Mouse (Mus musculus) gastrocnemius, postnatal 36 days (tissue): ENCODE results near the gene 4932414N04Rik. TPM values are rescaled to one million over a fixed set of nuclear protein-coding genes. Genes with fewer than 3 reads are reported as not detected.
"Not testable (repeated sequence)": the region's sequence is repeated elsewhere in the genome, so short reads cannot be mapped to it uniquely, and the experiment has no call there.

ENCODE experiments used
- DNase-seq, 2 experiments: peaks; one replicate each; pipeline ENCODE4 v3.0.0; 2022
- intact Hi-C: fragments of 180-260 bp; cut with DNase I; formaldehyde crosslinking; loops from one replicate; pipeline ENCODE4 v1.15.1; 2025
- long read RNA-seq, 2 experiments: library from polyadenylated mRNA; stranded (forward); transcript quantifications; one replicate each; pipeline ENCODE4 v2.0.0; 2021
- total RNA-seq, 2 experiments: library from RNA; stranded (reverse); gene quantifications; 2 replicates each; pipeline ENCODE4 v1.2.3; 2021

Gene 4932414N04Rik
- total RNA-seq, result not detected
- long read RNA-seq, experiment 1, result 0 reads
- long read RNA-seq, experiment 2, result 0 reads

DNA sequence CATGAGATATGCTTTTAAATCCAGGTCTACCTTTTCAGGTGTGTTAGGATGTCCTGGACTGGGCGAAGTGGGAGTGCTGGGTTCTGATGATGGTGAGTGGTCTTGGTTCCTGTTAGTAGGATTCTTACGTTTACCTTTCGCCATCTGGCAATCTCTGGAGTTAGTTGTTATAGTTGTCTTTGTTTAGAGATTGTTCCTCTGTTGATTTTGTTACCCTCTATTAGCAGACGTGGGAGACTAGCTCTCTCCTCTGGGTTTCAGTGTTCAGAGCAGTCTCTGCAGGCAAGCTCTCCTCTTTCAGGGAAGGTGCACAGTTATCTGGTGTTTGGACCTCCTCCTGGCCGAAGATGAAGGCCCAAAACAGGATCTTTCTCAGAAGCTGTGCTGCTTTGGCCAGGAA is at the start of gene 4932414N04Rik:
Gene 4932414N04Rik, plus strand, starts transcription at position 301 of the 400 bp plus-strand sequence.
- intact Hi-C loops, DNase-seq: not testable (repeated sequence)

DNA sequence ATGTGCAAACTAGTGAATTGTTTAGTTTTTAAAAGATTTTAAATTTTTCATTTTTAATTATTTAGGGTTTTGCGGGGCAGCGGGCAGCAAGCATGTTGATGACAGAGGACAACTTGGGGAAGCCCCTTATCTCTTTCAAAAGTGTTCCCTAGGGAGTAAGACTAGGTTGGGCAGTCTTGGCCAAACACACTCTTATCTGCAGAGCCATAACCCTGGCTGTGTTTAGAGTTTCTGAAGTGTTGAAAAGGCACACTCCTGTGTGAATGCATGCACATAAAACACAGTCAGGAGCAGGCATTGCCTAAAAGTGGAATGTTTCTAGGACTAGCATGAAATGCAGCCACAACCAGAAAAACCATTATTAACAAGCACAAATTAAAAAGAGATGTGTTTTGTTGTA is 75.9 kb downstream of the 4932414N04Rik start:
- intact Hi-C loops, result no loop called here
- DNase-seq, result no peak

DNA sequence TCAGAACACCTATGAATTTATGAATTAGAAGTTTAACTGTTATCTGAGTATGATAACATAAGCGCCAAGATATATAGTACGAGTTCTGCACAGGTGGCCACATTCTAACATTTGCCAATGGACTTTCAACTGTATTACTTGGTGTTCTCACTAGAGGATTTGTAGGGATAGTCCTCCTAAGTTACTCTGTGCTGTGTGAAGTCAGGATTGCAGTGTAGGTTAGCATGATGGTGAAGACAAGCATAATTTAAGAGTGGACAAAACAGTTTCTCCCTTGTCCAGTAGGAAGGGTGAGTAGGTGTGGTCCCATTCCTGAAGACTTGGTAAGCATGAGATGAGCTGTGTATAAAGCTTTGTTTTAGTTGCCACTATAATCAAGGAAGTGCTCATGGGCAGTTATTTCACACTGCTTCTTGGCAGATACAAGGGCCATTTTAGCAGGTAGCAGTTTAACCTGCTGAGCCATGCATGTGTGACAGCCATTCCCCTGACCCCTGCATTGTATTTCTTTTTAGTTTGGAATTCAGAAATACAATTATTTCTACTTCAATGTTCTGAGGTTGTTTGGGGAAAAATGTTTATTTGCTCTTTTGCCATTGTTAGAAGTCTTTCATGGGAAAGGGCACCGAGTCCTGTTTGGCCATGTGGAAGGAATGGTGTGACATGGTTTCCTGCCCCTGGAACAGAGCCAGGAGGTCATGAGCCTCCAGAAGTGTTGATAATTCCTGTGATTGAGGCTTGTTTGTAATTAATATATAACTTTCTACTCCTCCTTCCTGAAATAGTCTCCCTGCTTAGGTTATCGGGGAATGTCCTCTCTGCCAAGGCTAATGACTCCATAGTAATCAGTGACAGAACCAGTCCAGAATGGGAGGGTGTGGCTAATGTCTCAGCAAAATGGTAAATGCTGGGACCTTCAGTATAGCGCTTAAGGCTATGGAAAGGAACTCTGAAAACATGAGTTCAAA is 83.8 kb downstream of the 4932414N04Rik start:
- DNase-seq, result no peak
- intact Hi-C loops, result no loop called here

DNA sequence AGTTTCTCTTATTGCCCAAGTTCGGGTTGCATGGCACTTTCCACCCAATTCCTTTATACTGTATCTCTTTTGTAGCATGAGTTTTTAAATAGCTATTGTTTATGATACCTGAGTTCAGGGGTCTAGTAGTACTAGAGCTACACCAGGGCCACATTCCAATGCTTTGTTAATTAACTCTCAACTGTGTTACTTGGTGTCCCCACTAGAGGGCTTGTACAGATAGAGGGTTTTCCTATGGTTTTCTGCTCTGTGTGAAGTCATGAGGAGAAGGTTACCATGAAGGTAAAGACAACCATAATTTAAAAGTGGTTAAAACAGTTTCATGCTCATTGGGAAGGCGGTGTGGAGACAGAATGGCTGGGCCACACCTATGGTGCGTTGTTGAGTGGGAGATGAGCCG is 88.3 kb downstream of the 4932414N04Rik start:
- intact Hi-C loops, result no loop called here

DNA sequence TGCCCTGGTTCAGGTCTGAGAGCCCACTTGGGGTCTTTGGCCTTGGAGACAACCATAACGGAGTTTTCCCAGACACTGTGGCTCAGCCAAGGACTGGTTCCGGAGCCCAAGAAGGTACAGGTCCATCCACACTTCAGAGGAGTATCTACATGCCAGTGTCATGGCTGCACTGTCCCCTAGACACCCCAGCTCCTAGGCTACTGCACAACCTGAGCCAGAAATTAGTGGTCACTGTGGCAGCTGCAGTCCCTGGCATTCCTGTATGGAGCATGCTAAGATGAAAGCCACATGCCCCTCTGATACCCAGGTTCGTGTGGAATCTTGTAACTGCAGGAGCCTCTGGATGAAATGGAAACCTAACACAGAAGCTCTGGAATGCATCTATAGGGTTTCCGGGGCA is 99.9 kb downstream of the 4932414N04Rik start:
- DNase-seq, result no peak
- intact Hi-C loops, result loop anchor here (5.0 to 10.0 kb wide), 2 partner anchors 194 to 391 kb away; no protein-coding TSS in a partner anchor

More for the DNA sequence above, 88.3 kb downstream of the 4932414N04Rik start:
- no peak for DNase-seq

DNA sequence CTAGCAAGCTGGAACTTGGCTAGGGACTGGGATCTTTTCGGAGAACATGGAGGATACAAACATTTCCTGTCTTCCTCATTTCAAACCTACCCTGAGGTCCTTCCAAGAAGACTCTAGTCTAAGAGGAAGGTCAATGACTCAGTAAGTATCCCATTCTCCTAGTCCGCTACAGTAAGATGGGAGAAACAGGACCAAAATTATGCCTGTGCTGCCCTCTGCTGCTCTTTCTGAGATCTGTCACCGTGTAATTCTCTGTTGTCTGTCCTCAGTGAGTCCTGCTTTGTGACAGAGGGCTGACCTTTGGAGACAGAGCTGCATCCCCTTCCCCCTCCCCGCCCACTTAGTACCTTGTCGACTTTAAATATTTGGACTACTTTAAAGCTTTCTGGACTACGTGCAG is 100.5 kb downstream of the 4932414N04Rik start:
- DNase-seq, result no peak
- intact Hi-C loops, result loop anchor here (5.0 to 10.0 kb wide), 2 partner anchors 194 to 392 kb away; no protein-coding TSS in a partner anchor

DNA sequence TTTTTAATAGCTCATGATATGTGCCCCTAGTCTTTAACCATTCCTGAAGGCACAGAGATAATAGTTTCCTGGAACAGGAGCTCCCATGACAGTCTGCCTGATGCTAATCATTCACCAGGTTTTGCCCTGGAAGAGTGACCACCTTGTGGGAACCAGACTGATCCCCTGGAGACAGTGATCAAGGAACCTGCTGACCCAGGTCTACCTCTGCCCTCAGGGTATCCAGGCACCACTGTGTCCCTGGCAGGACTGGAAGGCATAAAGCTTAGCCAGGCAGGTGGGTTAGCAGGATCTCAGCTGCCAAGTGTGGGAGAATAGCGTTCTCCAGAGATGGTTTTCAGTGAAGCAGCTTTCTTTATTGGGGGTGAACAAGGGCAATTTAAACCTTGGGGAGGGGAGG is 109.1 kb downstream of the 4932414N04Rik start:
- DNase-seq, result no peak
- intact Hi-C loops, result no loop called here

DNA sequence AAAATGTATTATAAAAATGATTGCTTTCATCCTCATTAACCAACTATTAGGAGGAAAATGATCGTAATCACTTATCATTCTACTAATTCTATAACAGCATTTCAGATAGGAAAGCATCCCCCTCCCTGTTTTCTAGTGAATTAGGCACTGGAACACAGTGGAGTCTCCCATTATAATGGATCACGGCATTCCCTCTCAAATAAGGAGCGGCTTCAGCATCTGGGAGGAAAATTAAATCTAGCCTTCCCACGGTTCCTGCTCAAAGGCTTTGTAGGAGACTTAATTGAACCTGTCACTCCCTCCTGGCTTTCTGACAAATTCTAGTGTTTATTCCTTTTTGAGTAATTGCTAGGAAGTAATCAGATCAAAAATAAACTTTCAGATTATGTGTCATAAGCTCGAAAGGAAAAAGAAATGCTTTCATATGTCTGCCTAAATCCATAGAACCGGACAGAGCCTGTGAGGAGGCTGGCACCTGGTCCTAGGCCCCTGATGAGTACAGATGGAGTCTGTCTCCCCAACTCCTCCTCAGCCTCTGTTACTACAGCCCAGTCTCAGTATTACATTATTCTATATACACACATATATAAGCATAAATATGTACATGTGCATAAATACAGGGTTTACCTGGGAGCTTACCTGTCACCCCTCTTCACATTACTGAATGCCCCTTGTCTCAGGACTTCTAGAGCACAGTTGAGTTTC is 111.1 kb downstream of the 4932414N04Rik start:
- no peak for DNase-seq
- intact Hi-C loops, result no loop called here

DNA sequence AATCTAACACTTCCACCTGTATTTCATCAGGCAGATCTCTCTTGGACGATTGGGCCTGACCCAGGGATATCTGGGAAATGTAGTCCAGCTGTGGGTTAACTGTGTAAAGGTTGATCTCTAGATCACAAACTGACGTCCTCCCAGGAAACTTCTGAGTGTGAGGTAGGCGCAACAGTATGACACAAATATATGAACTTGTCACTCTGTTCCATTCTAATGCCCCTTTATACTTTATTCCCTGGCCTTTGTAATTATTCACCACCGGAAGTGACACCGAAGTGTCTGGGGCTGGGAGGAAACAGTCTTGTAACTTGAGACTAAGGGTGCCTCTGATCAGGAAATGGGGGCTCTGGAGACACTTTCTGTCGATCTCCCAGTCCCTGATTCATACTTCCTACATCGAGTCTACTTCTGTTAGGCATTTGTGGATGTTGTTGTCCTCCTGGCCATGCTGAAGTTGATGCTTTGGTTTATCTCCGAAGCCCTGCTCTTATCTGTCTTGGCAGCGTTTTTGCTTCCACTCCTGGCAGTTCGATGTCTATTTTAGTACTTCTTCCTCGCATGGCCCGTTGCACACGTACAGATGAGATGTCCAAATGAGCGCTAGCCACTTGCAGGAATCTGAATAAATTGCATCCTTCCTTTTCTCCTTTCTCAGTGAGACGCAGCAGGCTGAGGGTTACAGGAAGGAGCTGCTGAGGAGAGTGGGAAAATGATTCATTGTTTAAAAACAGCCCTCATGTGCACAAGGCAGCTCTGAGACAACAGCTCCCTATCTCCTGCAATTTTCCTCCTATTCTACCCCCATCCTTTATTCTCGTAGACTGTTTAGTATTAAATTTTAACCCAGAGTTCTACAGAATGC is 126.2 kb downstream of the 4932414N04Rik start:
- DNase-seq, result no peak
- intact Hi-C loops, result loop anchor here (10.0 kb wide), 1 partner anchor 262 kb away; no protein-coding TSS in a partner anchor

DNA sequence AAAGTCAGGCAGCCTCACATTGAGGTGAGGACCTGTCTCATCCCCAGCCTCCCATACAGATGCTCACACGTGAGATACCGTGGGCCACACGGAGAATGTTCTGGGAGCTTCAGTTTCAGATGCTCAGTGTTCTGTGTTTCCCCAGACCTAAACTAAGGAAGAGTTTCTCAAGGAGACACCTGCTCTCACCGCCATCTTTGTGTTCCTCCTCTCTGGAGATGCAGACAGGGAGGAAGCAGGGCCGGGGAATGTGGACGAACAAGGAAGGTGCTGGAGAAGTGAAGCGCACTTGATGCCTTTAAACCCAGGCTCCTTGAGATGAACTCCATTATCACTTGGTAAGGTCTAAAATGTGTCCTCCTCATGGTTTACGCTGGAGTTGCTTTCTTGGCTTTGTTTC is 127.4 kb downstream of the 4932414N04Rik start:
- intact Hi-C loops, result loop anchor here (1.0 to 10.0 kb wide), 2 partner anchors 261 to 317 kb away; no protein-coding TSS in a partner anchor

DNA sequence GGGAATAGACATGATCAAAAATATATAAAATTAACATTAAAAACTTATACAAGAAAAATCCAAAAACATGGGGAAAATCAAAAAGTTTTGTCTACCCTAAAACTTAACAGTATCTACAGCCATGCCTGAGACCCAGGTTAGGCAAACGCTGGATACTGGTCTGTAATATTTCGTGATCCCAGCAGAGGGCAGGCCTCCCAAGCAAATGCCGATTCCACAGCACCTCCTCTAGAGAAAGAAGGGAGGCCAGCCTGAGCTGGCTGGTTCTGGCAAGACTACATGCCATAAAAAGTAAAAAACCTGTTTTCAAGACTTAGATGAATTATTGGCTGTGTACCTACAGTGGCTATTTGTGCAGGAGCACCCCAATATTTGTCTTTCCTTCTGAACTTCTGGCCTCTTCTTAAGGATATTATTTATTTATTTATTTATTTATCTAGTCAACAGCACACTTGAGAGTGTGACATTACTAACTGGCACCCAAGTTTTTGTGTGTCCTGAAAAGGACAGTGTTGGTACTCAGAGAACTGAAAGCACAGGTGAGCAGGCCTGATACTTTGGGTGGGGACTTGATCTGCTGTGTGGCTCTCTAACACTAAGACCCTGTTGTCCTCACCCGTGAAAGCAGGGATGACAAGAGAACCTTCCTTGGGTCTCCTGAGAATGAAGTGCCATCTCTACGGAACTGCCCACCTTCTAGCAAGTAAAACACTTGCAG is 128.6 kb downstream of the 4932414N04Rik start:
- DNase-seq, result peak; percentile 63 to 66
- intact Hi-C loops, result loop anchor here (1.0 to 10.0 kb wide), 3 partner anchors 260 to 647 kb away; no protein-coding TSS in a partner anchor

More for the DNA sequence above, 127.4 kb downstream of the 4932414N04Rik start:
- not testable (repeated sequence) for DNase-seq

DNA sequence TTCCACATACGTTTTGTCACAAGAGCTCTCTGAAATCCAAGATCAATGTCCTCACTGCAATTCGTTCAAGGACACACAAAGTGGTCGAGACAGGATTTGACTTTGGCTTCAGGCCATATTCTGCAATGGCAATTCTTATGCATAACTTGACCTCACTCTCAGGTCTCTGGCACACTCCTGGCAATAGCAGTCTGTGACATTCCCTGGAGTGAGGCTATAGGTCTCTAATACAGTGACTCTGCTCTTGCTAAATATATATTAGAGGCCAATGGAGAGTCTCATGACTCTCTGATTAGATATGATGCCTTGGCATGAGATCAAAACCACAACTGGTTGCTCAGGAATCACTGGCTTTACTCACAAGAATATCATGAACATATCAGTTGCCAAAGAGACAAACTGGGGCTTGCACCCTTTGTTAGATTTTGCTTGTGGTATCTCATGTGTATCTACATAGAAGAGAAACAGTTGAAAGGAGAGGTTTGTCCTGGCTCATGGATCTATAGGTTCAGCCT is 130.9 kb downstream of the 4932414N04Rik start:
- intact Hi-C loops, result loop anchor here (5.0 to 10.0 kb wide), 2 partner anchors 258 to 645 kb away; no protein-coding TSS in a partner anchor
- no peak for DNase-seq

DNA sequence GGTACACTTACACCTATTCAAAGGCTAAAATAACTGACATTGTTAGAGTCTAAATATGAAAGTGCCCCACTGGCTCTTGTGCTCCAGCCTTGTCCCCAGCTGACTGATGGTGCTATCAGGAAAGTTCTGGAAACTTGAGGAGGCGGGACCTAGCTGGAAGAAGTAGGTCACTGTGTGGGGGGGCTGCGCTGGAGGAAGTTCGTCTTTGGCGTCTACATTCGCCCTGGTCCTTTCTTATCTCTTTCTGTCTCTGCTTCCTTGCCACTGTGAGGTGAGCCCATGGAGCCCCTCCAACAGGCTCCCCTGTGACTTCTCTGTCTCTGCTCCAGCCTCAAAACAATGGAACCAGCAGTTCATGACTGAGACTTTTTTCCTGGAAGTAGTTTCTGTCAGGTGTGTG is 136.0 kb downstream of the 4932414N04Rik start:
- no peak for DNase-seq

DNA sequence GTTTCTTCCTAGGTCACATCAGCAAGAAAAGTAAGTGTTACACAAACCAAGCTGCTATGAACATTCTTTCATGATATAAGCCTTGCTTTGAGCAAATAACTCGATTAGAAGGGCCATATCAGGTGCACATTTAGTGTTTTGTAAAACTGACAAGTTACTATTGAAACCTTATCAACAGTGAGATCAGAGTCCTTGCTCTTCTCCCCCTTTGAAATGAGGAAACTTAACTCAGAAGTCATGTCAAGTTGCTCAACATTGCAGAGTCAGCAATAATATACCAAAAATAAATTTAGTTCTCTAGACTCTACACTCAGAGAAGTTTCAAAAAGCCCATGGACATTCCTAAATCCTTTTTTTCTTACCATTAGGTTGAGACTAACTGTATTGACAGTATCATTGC is 137.2 kb downstream of the 4932414N04Rik start:
- intact Hi-C loops, result no loop called here
- DNase-seq, result no peak

More for the DNA sequence above, 136.0 kb downstream of the 4932414N04Rik start:
- intact Hi-C loops, result no loop called here

DNA sequence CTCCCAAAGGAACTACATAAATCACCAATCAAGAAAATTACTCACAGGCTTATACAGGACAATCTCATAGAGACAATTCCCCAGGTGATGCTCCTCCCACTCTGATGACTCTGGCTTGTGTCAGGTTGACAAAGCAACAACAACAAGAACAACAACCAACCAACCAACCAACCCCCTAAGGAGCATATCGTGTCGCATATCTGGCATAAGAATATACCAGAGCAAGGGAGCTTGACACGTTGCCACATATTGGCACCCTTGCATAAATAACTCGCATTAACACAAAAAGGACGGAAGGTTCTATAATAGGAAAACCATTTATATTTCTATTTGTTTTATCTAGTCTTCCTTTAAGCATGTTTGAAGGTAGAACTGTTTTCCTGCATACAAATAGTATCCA is 137.9 kb downstream of the 4932414N04Rik start:
- intact Hi-C loops, result no loop called here
- no peak for DNase-seq

DNA sequence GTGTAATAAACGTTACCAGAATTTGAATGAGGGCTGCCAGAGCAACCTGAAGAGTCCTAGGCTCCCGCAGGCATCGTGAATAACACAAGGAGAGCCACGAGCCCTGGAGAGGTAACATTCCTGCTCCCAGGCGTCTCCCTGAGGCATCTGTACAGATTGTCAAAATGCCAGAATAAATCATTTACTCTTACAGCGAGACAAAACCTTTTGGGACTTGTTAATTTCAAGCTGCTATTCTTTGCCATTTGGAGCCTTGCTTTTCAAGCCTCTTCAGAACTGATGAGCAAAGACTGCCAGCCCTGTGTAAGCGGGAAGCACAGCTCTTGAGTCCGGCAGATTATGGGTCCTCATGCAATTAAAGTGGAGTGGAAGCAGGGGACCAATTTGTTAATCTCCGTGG is 138.3 kb downstream of the 4932414N04Rik start:
- no peak for DNase-seq
- intact Hi-C loops, result no loop called here

DNA sequence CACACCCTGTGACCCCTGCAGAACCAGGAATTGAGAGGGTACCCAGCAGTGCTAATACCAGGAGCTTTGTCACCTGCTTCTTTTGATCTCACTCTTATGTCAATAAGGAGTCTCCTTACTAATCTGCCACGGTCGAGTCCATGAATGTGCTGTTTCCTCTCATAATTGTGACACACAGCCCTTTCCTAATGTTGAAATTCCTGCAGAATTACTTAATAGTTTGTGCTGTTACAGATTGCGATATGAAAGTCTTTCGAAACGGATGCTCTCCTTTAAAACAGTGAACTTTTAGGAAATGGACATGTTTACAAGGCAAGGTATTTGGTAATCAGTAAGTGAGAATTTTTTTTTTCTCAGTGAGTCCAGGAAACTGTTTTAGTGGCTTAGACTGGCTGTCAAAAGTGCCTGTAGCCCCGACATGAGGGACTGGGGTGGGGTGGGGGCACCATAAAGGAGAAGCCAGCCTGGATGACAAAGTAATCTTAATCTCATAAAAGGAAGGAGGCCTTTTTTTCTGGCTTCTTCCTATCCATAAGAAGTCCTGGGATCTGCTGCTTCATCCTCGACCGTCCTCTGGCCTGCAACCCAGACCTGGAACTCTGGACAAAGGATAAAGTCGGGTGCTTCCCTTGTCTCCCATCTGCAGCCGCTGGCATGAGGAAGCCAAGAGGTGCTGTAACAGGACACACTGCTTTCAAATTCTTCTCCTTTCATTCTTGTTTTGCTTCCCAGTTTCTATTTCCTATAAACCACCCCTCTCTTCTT is 139.9 kb downstream of the 4932414N04Rik start:
- no peak for DNase-seq
- intact Hi-C loops, result no loop called here

DNA sequence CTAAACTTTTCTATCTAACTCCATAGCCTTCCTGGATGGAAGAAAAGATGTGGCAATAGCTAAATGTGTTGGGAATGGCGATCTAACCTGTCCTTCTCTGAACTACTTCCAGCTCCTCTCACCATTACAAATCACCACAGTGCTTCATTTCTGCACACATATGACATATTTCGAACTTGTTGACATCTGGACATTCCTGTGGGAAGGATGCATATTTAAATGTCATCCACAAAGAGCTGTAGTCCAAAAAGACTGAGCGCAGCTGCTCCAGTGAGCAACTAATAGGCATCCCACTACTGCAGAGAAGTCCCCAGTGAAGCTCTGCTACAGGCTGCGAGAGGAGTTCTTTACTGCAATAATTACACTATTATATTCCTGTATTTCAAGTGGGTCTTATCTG is 140.8 kb downstream of the 4932414N04Rik start:
- intact Hi-C loops, result no loop called here
- no peak for DNase-seq
